Comparison of ENCODE assay signal across 18 mouse cellular contexts in the genomic region with DNA sequence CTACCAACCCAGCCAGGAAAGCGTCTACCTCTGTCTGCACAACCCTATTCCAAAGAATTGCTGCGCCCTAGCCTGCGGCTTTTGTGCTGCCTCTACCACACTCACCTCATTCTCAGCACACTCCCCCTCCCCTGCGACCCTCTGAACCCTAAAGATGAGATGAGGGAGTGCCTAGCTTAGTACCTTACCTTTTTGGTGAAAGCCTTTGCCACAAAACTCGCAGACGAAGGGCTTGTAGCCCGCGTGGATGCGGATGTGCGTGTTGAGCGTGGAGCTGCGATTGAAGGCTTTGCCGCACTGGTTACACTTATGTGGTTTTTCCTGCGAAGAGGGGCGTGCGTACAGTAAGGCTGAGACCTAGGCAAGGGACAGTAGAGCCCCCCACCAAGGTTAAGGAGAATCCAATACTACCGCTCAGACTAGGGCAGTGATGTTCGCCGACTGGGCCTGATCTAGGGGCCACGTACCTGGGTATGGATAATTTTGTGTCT. TPM values are rescaled to one million over a fixed set of nuclear protein-coding genes. Genes with fewer than 3 reads are reported as not detected.
DNase-seq lines count a peak whose midpoint lies in the region; ATAC-seq and TF ChIP-seq lines count a peak whose summit lies in the region.
"Had no signal": no experiment of that assay in that cellular context is flagged by ENCODE, and none has a peak within 500 bp of the region (broad histone marks: within the 10 kb centered on the region; RNA-seq: fewer than 3 reads in every experiment).

No protein-coding gene starts in this region.

- DNase-seq in hindbrain, embryonic 10.5 days (ENCODE audit: low spot score) = peak; percentile 46
- DNase-seq in hindbrain, postnatal 0 days (ENCODE audit: low spot score) = no peak
- DNase-seq in limb, embryonic 11.5 days (ENCODE audit: low spot score) = peak; percentile 62
- DNase-seq in adrenal gland, postnatal 36 days = no peak
- no peak for DNase-seq in spleen, postnatal 36 days (ENCODE audit: low spot score in 2 of 2)
- no peak for DNase-seq in ovary, postnatal 10 days (ENCODE audit: low spot score)
- DNase-seq: cerebellum, postnatal 14 days; gastrocnemius, adult 2 months; liver, postnatal 0 days had no signal

- TF ChIP-seq CTCF in hindbrain, postnatal 0 days (IDR thresholded peaks at IDR 0.05; ENCODE audit: low read depth) = no peak
- TF ChIP-seq CTCF in ES-Bruce4 (IDR thresholded peaks at IDR 0.05; ENCODE audit: low read depth, low read length) = no peak

- no peaks in the 10 kb centered on the region for H3K36me3 ChIP-seq in hindbrain, embryonic 10.5 days
- H3K36me3 ChIP-seq in hindbrain, postnatal 0 days (ENCODE audit: insufficient read depth, low read length) = no peaks in the 10 kb centered on the region
- no peaks in the 10 kb centered on the region for H3K36me3 ChIP-seq in ES-Bruce4 (ENCODE audit: control insufficient read depth, insufficient read depth, low read length, poor library complexity, severe bottlenecking)
- no peaks in the 10 kb centered on the region for H3K36me3 ChIP-seq in embryonic facial prominence, embryonic 12.5 days
- no peaks in the 10 kb centered on the region for H3K36me3 ChIP-seq in limb, embryonic 11.5 days (ENCODE audit: control insufficient read depth, insufficient read depth, low read length)
- H3K36me3 ChIP-seq: heart, embryonic 12.5 days; hindbrain, embryonic 13.5 days; limb, embryonic 13.5 days had no signal

- peaks cover 100% of the 10 kb centered on the region for H3K27me3 ChIP-seq in hindbrain, embryonic 10.5 days (ENCODE audit: insufficient read depth, poor library complexity, severe bottlenecking)
- peaks cover 83% of the 10 kb centered on the region for H3K27me3 ChIP-seq in hindbrain, postnatal 0 days (ENCODE audit: insufficient read depth, low read length)
- H3K27me3 ChIP-seq in ES-Bruce4 (ENCODE audit: control insufficient read depth, insufficient read depth, low read length, poor library complexity, severe bottlenecking) = peaks cover 59% of the 10 kb centered on the region
- peaks cover 94% of the 10 kb centered on the region for H3K27me3 ChIP-seq in embryonic facial prominence, embryonic 12.5 days
- H3K27me3 ChIP-seq in limb, embryonic 11.5 days (ENCODE audit: control insufficient read depth, insufficient read depth, low read length) = peaks cover 86% of the 10 kb centered on the region

- H3K9ac ChIP-seq in hindbrain, postnatal 0 days (replicated peaks; ENCODE audit: low read length) = no peak overlapping the region
- no peak overlapping the region for H3K9ac ChIP-seq in ES-Bruce4 (ENCODE audit: low read depth, poor library complexity, severe bottlenecking)
- no peak overlapping the region for H3K9ac ChIP-seq in embryonic facial prominence, embryonic 12.5 days
- H3K9ac ChIP-seq in limb, embryonic 11.5 days (ENCODE audit: low read length) = no peak overlapping the region
- H3K9ac ChIP-seq: heart, embryonic 12.5 days; hindbrain, embryonic 13.5 days; limb, embryonic 13.5 days; liver, postnatal 0 days had no signal

- no peak for TF ChIP-seq POLR2A in ES-Bruce4 (IDR thresholded peaks at IDR 0.05; ENCODE audit: insufficient read depth, low read length)

- H3K9me3 ChIP-seq in hindbrain, embryonic 10.5 days = no peaks in the 10 kb centered on the region
- H3K9me3 ChIP-seq in hindbrain, postnatal 0 days (ENCODE audit: low read length) = no peaks in the 10 kb centered on the region
- H3K9me3 ChIP-seq in ES-Bruce4 (replicated peaks; ENCODE audit: control insufficient read depth, insufficient read depth, low read length, poor library complexity, severe bottlenecking) = no peaks in the 10 kb centered on the region
- no peaks in the 10 kb centered on the region for H3K9me3 ChIP-seq in embryonic facial prominence, embryonic 12.5 days
- no peaks in the 10 kb centered on the region for H3K9me3 ChIP-seq in limb, embryonic 11.5 days (ENCODE audit: control insufficient read depth, low read length)
- H3K9me3 ChIP-seq: heart, embryonic 12.5 days; hindbrain, embryonic 13.5 days; limb, embryonic 13.5 days had no signal

- WGBS in hindbrain, embryonic 10.5 days = 1% methylated on average over 20 of the region's 20 CpGs
- 2% methylated on average over 20 of the region's 20 CpGs for WGBS in hindbrain, postnatal 0 days
- 1% methylated on average over 20 of the region's 20 CpGs for WGBS in embryonic facial prominence, embryonic 12.5 days
- under 1% methylated on average over 20 of the region's 20 CpGs for WGBS in limb, embryonic 11.5 days

- H3K4me2 ChIP-seq in hindbrain, postnatal 0 days (ENCODE audit: low read depth, low read length) = no peak overlapping the region
- H3K4me2 ChIP-seq in embryonic facial prominence, embryonic 12.5 days (replicated peaks) = no peak overlapping the region
- H3K4me2 ChIP-seq in limb, embryonic 11.5 days (ENCODE audit: low read depth, severe bottlenecking) = no peak overlapping the region
- H3K4me2 ChIP-seq: heart, embryonic 12.5 days; hindbrain, embryonic 13.5 days; limb, embryonic 13.5 days had no signal

- no peak for TF ChIP-seq EP300 in ES-Bruce4 (IDR thresholded peaks at IDR 0.05; ENCODE audit: insufficient read depth, low read depth, low read length)

- H3K4me1 ChIP-seq in hindbrain, embryonic 10.5 days (replicated peaks) = peaks cover 28% of the 10 kb centered on the region
- no peaks in the 10 kb centered on the region for H3K4me1 ChIP-seq in hindbrain, postnatal 0 days (ENCODE audit: insufficient read depth, low read length)
- H3K4me1 ChIP-seq in ES-Bruce4 (ENCODE audit: control insufficient read depth, insufficient read depth, low read length) = peaks cover 4% of the 10 kb centered on the region
- H3K4me1 ChIP-seq in embryonic facial prominence, embryonic 12.5 days = peaks cover 20% of the 10 kb centered on the region
- peaks cover 19% of the 10 kb centered on the region; the same call in 1 of the 2 replicates for H3K4me1 ChIP-seq in limb, embryonic 11.5 days (ENCODE audit: control insufficient read depth, insufficient read depth, low read length)

- H3K27ac ChIP-seq in hindbrain, embryonic 10.5 days = no peak overlapping the region
- H3K27ac ChIP-seq in hindbrain, postnatal 0 days = no peak overlapping the region
- no peak overlapping the region for H3K27ac ChIP-seq in ES-Bruce4 (ENCODE audit: insufficient read depth, low read length)
- no peak overlapping the region for H3K27ac ChIP-seq in embryonic facial prominence, embryonic 12.5 days
- no peak overlapping the region for H3K27ac ChIP-seq in limb, embryonic 11.5 days (replicated peaks; ENCODE audit: low read depth, low read length)
- H3K27ac ChIP-seq: gastrocnemius, adult 2 months; hindbrain, embryonic 13.5 days; limb, embryonic 13.5 days had no signal

- H3K4me3 ChIP-seq in hindbrain, embryonic 10.5 days = peak overlapping the region; percentile 18; the same call in 1 of the 2 replicates
- no peak overlapping the region for H3K4me3 ChIP-seq in hindbrain, postnatal 0 days (ENCODE audit: low read length)
- peak overlapping the region; percentile 18; the same call in 1 of the 2 replicates for H3K4me3 ChIP-seq in ES-Bruce4 (ENCODE audit: low read depth, low read length)
- H3K4me3 ChIP-seq in embryonic facial prominence, embryonic 12.5 days = 0 out of 2 replicates have a peak overlapping the region, but pooled peaks have one; percentile 9
- H3K4me3 ChIP-seq in limb, embryonic 11.5 days (ENCODE audit: low read depth, low read length) = no peak overlapping the region
- H3K4me3 ChIP-seq: gastrocnemius, adult 2 months; heart, embryonic 12.5 days; hindbrain, embryonic 13.5 days had no signal

- ATAC-seq in hindbrain, postnatal 0 days = no peak
- ATAC-seq in embryonic facial prominence, embryonic 12.5 days (ENCODE audit: insufficient number of reproducible peaks, insufficient read depth, low FRiP score, low TSS enrichment) = no peak
- no peak for ATAC-seq in limb, embryonic 11.5 days (ENCODE audit: insufficient number of reproducible peaks, low FRiP score, low TSS enrichment, low read depth)
- ATAC-seq: liver, postnatal 0 days had no signal

RNA-seq across cellular contexts. Expression of a gene that starts 4.5 kb away (rescaled TPM):
- polyA plus RNA-seq in hindbrain, embryonic 10.5 days (2016; fragmentation: Nextera tagmentation; extraction: Ambion mirVana) = 0.24 and 1.7 TPM in 2 replicates
- 0.52 and 1.8 TPM in 2 replicates for total RNA-seq in hindbrain, postnatal 0 days (2014; rRNA removed)
- not detected in 2 replicates for polyA plus RNA-seq in hindbrain, postnatal 0 days (2015; fragmentation: Nextera tagmentation; extraction: Ambion mirVana)
- not detected in 2 replicates for polyA plus RNA-seq in ES-Bruce4 (2011; ENCODE audit: insufficient read depth, insufficient read length, low read depth, missing spikeins)
- polyA plus RNA-seq in embryonic facial prominence, embryonic 12.5 days (2016; fragmentation: Nextera tagmentation; extraction: Ambion mirVana) = 2.7 and 2.9 TPM in 2 replicates
- polyA plus RNA-seq in limb, embryonic 11.5 days (2014; fragmentation: Nextera tagmentation; extraction: Ambion mirVana) = 0.17 TPM in 1 of 2 replicates, not detected in the other
- not detected for total RNA-seq in adrenal gland, postnatal 36 days (2021)
- total RNA-seq: gastrocnemius, adult 2 months; megakaryocyte, adult 5-6 weeks; MEL; neutrophil, adult 5-6 weeks had no signal
- polyA plus RNA-seq: kidney, embryonic 14.5 days; liver, postnatal 0 days had no signal

RNA-seq across cellular contexts. Expression of a gene that starts 59.5 kb away (rescaled TPM):
- polyA plus RNA-seq in hindbrain, embryonic 10.5 days (2016; fragmentation: Nextera tagmentation; extraction: Ambion mirVana) = 21.8 and 26.1 TPM in 2 replicates
- 15.3 and 20.7 TPM in 2 replicates for total RNA-seq in hindbrain, postnatal 0 days (2014; rRNA removed)
- 39.3 and 42.0 TPM in 2 replicates for polyA plus RNA-seq in hindbrain, postnatal 0 days (2015; fragmentation: Nextera tagmentation; extraction: Ambion mirVana)
- 13.6 TPM in 2 replicates for polyA plus RNA-seq in ES-Bruce4 (2011; ENCODE audit: insufficient read depth, insufficient read length, low read depth, missing spikeins)
- 44.0 and 45.3 TPM in 2 replicates for polyA plus RNA-seq in embryonic facial prominence, embryonic 12.5 days (2016; fragmentation: Nextera tagmentation; extraction: Ambion mirVana)
- 25.1 and 25.6 TPM in 2 replicates for polyA plus RNA-seq in limb, embryonic 11.5 days (2014; fragmentation: Nextera tagmentation; extraction: Ambion mirVana)
- 10 to 100 TPM; 33.5 to 45.3 TPM for total RNA-seq in adrenal gland, postnatal 36 days (2021)

RNA-seq across cellular contexts. Expression of a gene that starts 59.7 kb away (rescaled TPM):
- polyA plus RNA-seq in hindbrain, embryonic 10.5 days (2016; fragmentation: Nextera tagmentation; extraction: Ambion mirVana) = 0.07 and 0.12 TPM in 2 replicates
- total RNA-seq in hindbrain, postnatal 0 days (2014; rRNA removed) = 0.32 and 0.52 TPM in 2 replicates
- polyA plus RNA-seq in hindbrain, postnatal 0 days (2015; fragmentation: Nextera tagmentation; extraction: Ambion mirVana) = 0.08 and 0.16 TPM in 2 replicates
- 0.23 and 0.52 TPM in 2 replicates for polyA plus RNA-seq in ES-Bruce4 (2011; ENCODE audit: insufficient read depth, insufficient read length, low read depth, missing spikeins)
- 0.08 and 0.15 TPM in 2 replicates for polyA plus RNA-seq in embryonic facial prominence, embryonic 12.5 days (2016; fragmentation: Nextera tagmentation; extraction: Ambion mirVana)
- polyA plus RNA-seq in limb, embryonic 11.5 days (2014; fragmentation: Nextera tagmentation; extraction: Ambion mirVana) = 0.04 TPM in 1 of 2 replicates, not detected in the other
- total RNA-seq in adrenal gland, postnatal 36 days (2021) = under 1 TPM; 0.13 to 0.17 TPM
- total RNA-seq: megakaryocyte, adult 5-6 weeks had no signal
- polyA plus RNA-seq: hindbrain, embryonic 13.5 days; kidney, embryonic 14.5 days had no signal

Comparison
In these comparisons a context has a peak if more than half of its experiments do, and no peak if none do; other contexts are left out.
1. DNase-seq: peak in hindbrain, embryonic 10.5 days (single experiment) and limb, embryonic 11.5 days (single experiment); none in hindbrain, postnatal 0 days (single experiment), adrenal gland, postnatal 36 days (0 of 2), spleen, postnatal 36 days (0 of 2) and ovary, postnatal 10 days (single experiment).
2. H3K4me3 ChIP-seq: peak in hindbrain, embryonic 10.5 days (single experiment), ES-Bruce4 (single experiment) and embryonic facial prominence, embryonic 12.5 days (single experiment); none in hindbrain, postnatal 0 days (single experiment) and limb, embryonic 11.5 days (single experiment).